Mouse (Mus musculus): Measurements from ENCODE around the gene Gm10100. TPM values are rescaled to one million over a fixed set of nuclear protein-coding genes. Genes with fewer than 3 reads are reported as not detected.

Gene Gm10100
- not detected for polyA plus RNA-seq (2017; shearing (Covaris generic))

GRCm38 (mm10) chr10:77726186-77726585, at the start of gene Gm10100:
Gm10100 (plus strand) TSS chr10:77726486.

GRCm38 (mm10) chr10:77685895-77686664, 40.2 kb upstream of the Gm10100 start, which contains the start of gene Tspear:
Tspear (plus strand) TSS chr10:77686569.

GRCm38 (mm10) chr10:77690356-77690807, 35.9 kb upstream of the Gm10100 start, which contains the start of gene Gm19402:
Gm19402 (minus strand) TSS chr10:77690757.

GRCm38 (mm10) chr10:77697133-77697532, 29.2 kb upstream of the Gm10100 start, which contains the start of gene Gm9508:
Gm9508 (minus strand) TSS chr10:77697233.

GRCm38 (mm10) chr10:77706326-77706725, 20.0 kb upstream of the Gm10100 start, which contains the start of gene Gm10272:
Gm10272 (plus strand) TSS chr10:77706626.

GRCm38 (mm10) chr10:77711157-77711556, 15.1 kb upstream of the Gm10100 start, which contains the start of gene Gm10024:
Gm10024 (plus strand) TSS chr10:77711457.

GRCm38 (mm10) chr10:77715507-77715906, 10.8 kb upstream of the Gm10100 start, which contains the start of gene Gm10142:
Gm10142 (plus strand) TSS chr10:77715807.

GRCm38 (mm10) chr10:77720299-77720698, 6.0 kb upstream of the Gm10100 start, which contains the start of gene Krtap12-1:
Krtap12-1 (plus strand) TSS chr10:77720599.

GRCm38 (mm10) chr10:77741924-77742688, 15.8 kb downstream of the Gm10100 start, which contains the start of gene Gm18596:
Gm18596 (minus strand) TSS chr10:77742638.

GRCm38 (mm10) chr10:77751254-77751653, 25.0 kb downstream of the Gm10100 start, which contains the start of gene Gm9736:
Gm9736 (minus strand) TSS chr10:77751354.

GRCm38 (mm10) chr10:77759582-77759981, 33.3 kb downstream of the Gm10100 start, which contains the start of gene Gm3233:
Gm3233 (minus strand) TSS chr10:77759682.

GRCm38 (mm10) chr10:77771225-77771624, 44.9 kb downstream of the Gm10100 start, which contains the start of gene Gm3238:
Gm3238 (minus strand) TSS chr10:77771325.

Other genes starting within 250 kb of the Gm10100 start
- gene Fam207a, start 210.7 kb upstream of the Gm10100 start, polyA plus RNA-seq (2017; shearing (Covaris generic)) = 52.7 TPM
- gene Itgb2, start 196.2 kb upstream of the Gm10100 start, polyA plus RNA-seq (2017; shearing (Covaris generic)) = 631 TPM
- 108 TPM for gene Pttg1ip, start 144.8 kb upstream of the Gm10100 start, polyA plus RNA-seq (2017; shearing (Covaris generic))
- gene Sumo3, start 120.4 kb upstream of the Gm10100 start, polyA plus RNA-seq (2017; shearing (Covaris generic)) = 116 TPM
- gene Gm49325, start 120.3 kb upstream of the Gm10100 start, polyA plus RNA-seq (2017; shearing (Covaris generic)) = not detected
- 58.6 TPM for gene Ube2g2, start 104.2 kb upstream of the Gm10100 start, polyA plus RNA-seq (2017; shearing (Covaris generic))
- 0.59 TPM for gene Tspear, start 39.9 kb upstream of the Gm10100 start, polyA plus RNA-seq (2017; shearing (Covaris generic))
- not detected for gene Gm19402, start 35.7 kb upstream of the Gm10100 start, polyA plus RNA-seq (2017; shearing (Covaris generic))
- not detected for gene Gm9508, start 29.3 kb upstream of the Gm10100 start, polyA plus RNA-seq (2017; shearing (Covaris generic))
- not detected for gene Gm10272, start 19.9 kb upstream of the Gm10100 start, polyA plus RNA-seq (2017; shearing (Covaris generic))
- not detected for gene Gm10024, start 15.0 kb upstream of the Gm10100 start, polyA plus RNA-seq (2017; shearing (Covaris generic))
- gene Gm10142, start 10.7 kb upstream of the Gm10100 start, polyA plus RNA-seq (2017; shearing (Covaris generic)) = not detected
- gene Krtap12-1, start 5.9 kb upstream of the Gm10100 start, polyA plus RNA-seq (2017; shearing (Covaris generic)) = not detected
- gene Gm18596, start 16.2 kb downstream of the Gm10100 start, polyA plus RNA-seq (2017; shearing (Covaris generic)) = not detected
- gene Gm9736, start 24.9 kb downstream of the Gm10100 start, polyA plus RNA-seq (2017; shearing (Covaris generic)) = not detected
- gene Gm3233, start 33.2 kb downstream of the Gm10100 start, polyA plus RNA-seq (2017; shearing (Covaris generic)) = not detected
- gene Gm3238, start 44.8 kb downstream of the Gm10100 start, polyA plus RNA-seq (2017; shearing (Covaris generic)) = not detected
- gene Gm7138, start 50.5 kb downstream of the Gm10100 start, polyA plus RNA-seq (2017; shearing (Covaris generic)) = not detected
- gene Gm3250, start 56.1 kb downstream of the Gm10100 start, polyA plus RNA-seq (2017; shearing (Covaris generic)) = not detected
- not detected for gene Gm7137, start 61.7 kb downstream of the Gm10100 start, polyA plus RNA-seq (2017; shearing (Covaris generic))
- not detected for gene Gm9639, start 68.6 kb downstream of the Gm10100 start, polyA plus RNA-seq (2017; shearing (Covaris generic))
- not detected for gene Gm19668, start 72.6 kb downstream of the Gm10100 start, polyA plus RNA-seq (2017; shearing (Covaris generic))
- gene Gm9507, start 85.4 kb downstream of the Gm10100 start, polyA plus RNA-seq (2017; shearing (Covaris generic)) = not detected
- gene Gm2696, start 88.2 kb downstream of the Gm10100 start, polyA plus RNA-seq (2017; shearing (Covaris generic)) = not detected
- not detected for gene Krtap10-4, start 100.6 kb downstream of the Gm10100 start, polyA plus RNA-seq (2017; shearing (Covaris generic))
- not detected for gene Krtap10-10, start 109.5 kb downstream of the Gm10100 start, polyA plus RNA-seq (2017; shearing (Covaris generic))
- not detected for gene Gm36176, start 120.3 kb downstream of the Gm10100 start, polyA plus RNA-seq (2017; shearing (Covaris generic))
- gene Gm10318, start 126.4 kb downstream of the Gm10100 start, polyA plus RNA-seq (2017; shearing (Covaris generic)) = not detected
- not detected for gene Gm3285, start 135.5 kb downstream of the Gm10100 start, polyA plus RNA-seq (2017; shearing (Covaris generic))
- gene Lrrc3, start 176.1 kb downstream of the Gm10100 start, polyA plus RNA-seq (2017; shearing (Covaris generic)) = not detected
- 1.3 TPM for gene Trpm2, start 244.1 kb downstream of the Gm10100 start, polyA plus RNA-seq (2017; shearing (Covaris generic))

All from activated CD4-positive, CD25-positive, alpha-beta regulatory T cell, adult 9 weeks (primary cell).